Mouse (Mus musculus) midbrain, embryonic 12.5 days (tissue): ENCODE data around the gene Gm11084. TPM values are rescaled to one million over a fixed set of nuclear protein-coding genes. Genes with fewer than 3 reads are reported as not detected.
"Not testable (repeated sequence)": the region's sequence is repeated elsewhere in the genome, so short reads cannot be mapped to it uniquely, and the experiment has no call there.

Experiments used
- ATAC-seq: fragments of 200-750 bp; cut with Nextera tagmentation; 2 replicates; pipeline ENCODE4 v1.8.0; 2017; ENCODE audit warnings: low read depth, moderate TSS enrichment, moderate library complexity; ENCODE audit not compliant: low FRiP score
- H3K27ac ChIP-seq: fragments of 300-500 bp; sonication (generic); replicated peaks from 2 replicates; pipeline ENCODE4 v1.5.1; 2016; ENCODE audit warnings: mild to moderate bottlenecking
- H3K27me3 ChIP-seq: fragments of 300-500 bp; sonication (generic); 2 replicates; pipeline ENCODE4 v1.6.1; 2016; ENCODE audit warnings: mild to moderate bottlenecking
- H3K36me3 ChIP-seq: fragments of 300-500 bp; sonication (generic); 2 replicates; pipeline ENCODE4 v1.6.1; 2016
- H3K4me1 ChIP-seq: fragments of 300-500 bp; sonication (generic); 2 replicates; pipeline ENCODE4 v1.6.1; 2016
- H3K4me2 ChIP-seq: fragments of 300-500 bp; sonication (generic); replicated peaks from 2 replicates; pipeline ENCODE4 v1.6.1; 2016; ENCODE audit warnings: mild to moderate bottlenecking, moderate library complexity
- H3K4me3 ChIP-seq: fragments of 300-500 bp; sonication (generic); 2 replicates; pipeline ENCODE4 v1.5.1; 2016; ENCODE audit warnings: mild to moderate bottlenecking
- H3K9ac ChIP-seq: fragments of 300-500 bp; sonication (generic); replicated peaks from 2 replicates; pipeline ENCODE4 v1.6.1; 2016; ENCODE audit warnings: mild to moderate bottlenecking, moderate library complexity
- H3K9me3 ChIP-seq: fragments of 300-500 bp; sonication (generic); 2 replicates; pipeline ENCODE4 v1.6.1; 2016; ENCODE audit warnings: mild to moderate bottlenecking
- WGBS: fragments of 180-500 bp; shearing (Covaris S2); methylation state at CpG from one replicate; pipeline ENCODE4 v1.1.7; 2016; 5-methylcytosine and 5-hydroxymethylcytosine counted together
- polyA plus RNA-seq: library from polyadenylated mRNA; unstranded; fragments of >200 nt; fragmentation: Nextera tagmentation; extraction: Ambion mirVana; gene quantifications from 2 replicates; pipeline ENCODE4 v1.2.1, GENCODE M21; 2016

Gm11084 gene
- not detected in 2 replicates for polyA plus RNA-seq

DNA sequence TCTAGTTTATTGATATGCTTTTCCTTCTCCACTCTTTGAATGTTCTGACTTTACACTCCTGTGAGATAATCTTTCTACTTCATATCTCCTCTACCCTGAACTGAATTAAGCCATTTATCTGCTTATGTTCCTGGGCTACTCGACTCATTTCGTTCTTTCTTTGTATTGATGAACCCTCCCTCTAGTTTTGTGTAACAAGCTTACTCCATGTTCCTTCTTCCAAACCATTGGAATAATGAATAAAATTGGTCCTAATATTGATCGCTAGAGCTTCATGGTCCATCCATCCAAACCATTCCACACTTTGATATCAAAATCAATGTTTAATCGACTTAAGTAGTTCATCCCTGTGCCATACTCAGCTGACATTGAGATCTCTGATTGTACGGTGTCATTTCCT is at the start of gene Gm11084:
Gm11084 (minus strand) TSS at position 101 of the 400 bp plus-strand sequence.
- no peak for ATAC-seq
- Histone ChIP-seq H3K9ac (no peak within 1 kb of the TSS), H3K9me3 (no peaks in the 10 kb centered on the region), H3K27ac (no peak within 1 kb of the TSS), H3K4me3 (no peak within 1 kb of the TSS), H3K36me3 (no peaks in the 10 kb centered on the region), H3K4me2 (no peak within 1 kb of the TSS), H3K27me3 (no peaks in the 10 kb centered on the region), H3K4me1 (peaks cover 7% of the 10 kb centered on the region; the same call in 1 of the 2 replicates)
- 91% methylated on average over 5 of the region's 5 CpGs for WGBS

DNA sequence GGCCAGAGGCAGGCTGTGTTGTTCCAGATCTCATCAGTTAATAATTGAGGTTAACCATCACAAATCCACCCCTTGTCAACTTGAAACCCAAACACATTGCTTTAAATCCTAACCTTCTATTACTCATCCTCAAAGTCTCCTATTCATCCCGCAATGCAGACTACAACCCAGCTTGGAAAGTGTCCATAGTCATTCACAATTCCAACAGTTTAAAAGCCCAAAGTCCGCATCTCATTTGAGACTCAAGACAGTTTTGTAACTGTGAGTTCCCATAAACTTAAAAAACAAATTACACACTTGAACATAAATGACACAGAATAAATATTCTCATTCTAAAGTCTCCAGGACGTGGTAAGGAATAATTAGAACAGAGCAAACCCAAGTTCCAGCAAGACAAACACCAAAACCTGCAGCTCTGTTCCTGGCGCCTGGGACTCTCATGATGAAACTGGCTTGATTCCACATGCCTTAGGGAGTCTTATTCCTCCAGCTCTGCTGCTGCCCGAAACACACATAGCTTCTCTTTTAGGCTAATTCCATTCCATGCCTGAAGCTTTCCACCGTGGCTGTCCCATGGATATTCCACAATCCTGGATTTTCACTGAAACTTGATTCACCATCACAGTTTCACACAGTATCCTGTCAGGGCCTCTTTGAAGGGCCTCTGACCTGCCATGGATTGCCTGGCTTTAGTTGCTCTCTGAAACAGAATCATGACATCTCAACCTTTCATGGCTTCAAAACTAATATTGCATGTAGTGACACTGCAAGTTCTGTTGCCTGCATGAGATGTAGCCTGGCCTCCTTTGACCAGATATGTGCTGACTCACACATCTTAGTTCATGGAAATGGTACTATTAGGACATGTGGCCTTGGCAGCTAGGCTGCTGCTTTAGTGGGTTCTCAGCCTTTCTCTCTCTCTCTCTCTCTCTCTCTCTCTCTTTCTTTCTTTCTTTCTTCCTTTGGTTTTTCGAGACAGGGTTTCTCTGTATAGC is 44.8 kb upstream of the Gm11084 start:
- Histone ChIP-seq H3K9ac (no peak overlapping the region), H3K27me3 (no peaks in the 10 kb centered on the region), H3K4me2 (no peak overlapping the region), H3K4me3 (no peak overlapping the region), H3K9me3 (no peaks in the 10 kb centered on the region), H3K4me1 (no peaks in the 10 kb centered on the region), H3K36me3 (no peaks in the 10 kb centered on the region), H3K27ac (no peak overlapping the region)
- 88% methylated on average over 7 of the region's 7 CpGs for WGBS
- ATAC-seq = no peak

DNA sequence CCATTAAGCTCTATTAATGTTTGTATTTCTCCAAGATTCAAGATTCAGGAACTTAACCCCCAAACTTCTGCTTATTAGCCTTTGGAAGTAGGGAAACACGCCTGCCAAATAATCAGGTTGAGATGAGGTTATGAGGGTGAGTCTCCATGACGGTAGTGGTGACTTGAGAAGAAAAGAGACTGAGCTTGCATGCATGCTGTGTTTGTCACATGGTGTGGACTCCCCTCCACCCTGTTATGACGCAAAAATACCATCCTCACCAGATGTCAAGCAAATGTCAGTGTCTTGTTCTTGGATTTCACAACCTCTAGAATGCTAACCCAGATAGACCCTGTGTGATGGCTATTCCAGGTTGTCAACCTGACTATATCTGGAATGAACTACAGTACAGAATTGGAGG is 43.3 kb upstream of the Gm11084 start:
- no peak for ATAC-seq
- Histone ChIP-seq H3K9me3 (no peaks in the 10 kb centered on the region), H3K4me2 (no peak overlapping the region), H3K27ac (no peak overlapping the region), H3K27me3 (no peaks in the 10 kb centered on the region), H3K36me3 (no peaks in the 10 kb centered on the region), H3K4me3 (no peak overlapping the region), H3K9ac (no peak overlapping the region), H3K4me1 (no peaks in the 10 kb centered on the region)
- 91% methylated on average over 3 of the region's 3 CpGs for WGBS

DNA sequence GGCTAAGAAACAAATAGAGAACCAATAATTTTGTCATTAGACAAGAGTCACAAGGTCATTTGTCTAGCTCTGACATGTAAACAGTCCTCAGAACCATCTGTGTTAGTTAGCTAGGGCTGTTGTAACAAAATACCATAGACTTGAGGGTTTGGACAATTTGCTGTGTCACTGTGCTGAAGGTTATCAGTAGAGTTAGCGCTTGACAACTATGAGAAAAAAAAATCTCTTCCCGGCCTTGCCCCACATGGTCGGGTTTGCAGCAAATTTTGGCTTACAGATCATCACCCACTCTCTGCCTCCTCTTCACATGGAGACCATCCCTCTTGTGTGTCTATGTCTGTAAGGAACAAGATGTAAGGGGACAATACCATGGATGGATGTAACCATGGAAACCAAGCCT is 41.5 kb upstream of the Gm11084 start:
- Histone ChIP-seq H3K9me3 (no peaks in the 10 kb centered on the region), H3K4me1 (no peaks in the 10 kb centered on the region), H3K4me2 (no peak overlapping the region), H3K36me3 (no peaks in the 10 kb centered on the region), H3K27ac (no peak overlapping the region), H3K9ac (no peak overlapping the region), H3K27me3 (no peaks in the 10 kb centered on the region), H3K4me3 (no peak overlapping the region)
- WGBS = 91% methylated on average over 3 of the region's 3 CpGs
- no peak for ATAC-seq

DNA sequence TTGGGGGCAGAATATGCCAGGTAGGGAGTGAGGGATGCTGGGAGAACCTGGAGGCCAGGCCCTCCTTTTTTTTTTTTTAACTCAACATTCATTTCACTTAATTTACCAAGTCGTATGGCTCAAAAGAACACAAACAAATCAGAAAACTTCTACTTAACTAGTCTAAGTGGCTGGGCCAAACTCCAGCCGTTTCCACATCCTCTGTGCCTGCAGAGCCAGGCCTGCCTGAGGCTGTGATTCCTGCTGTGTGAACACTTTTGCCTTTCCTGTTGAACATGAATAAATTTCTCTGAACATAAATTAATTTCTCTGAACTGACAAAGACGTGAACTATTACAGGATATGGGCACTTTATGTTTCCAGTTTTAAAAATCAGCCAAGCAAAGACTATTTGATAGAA is 40.6 kb upstream of the Gm11084 start:
- Histone ChIP-seq H3K4me2 (no peak overlapping the region), H3K4me1 (no peaks in the 10 kb centered on the region), H3K9me3 (no peaks in the 10 kb centered on the region), H3K27me3 (no peaks in the 10 kb centered on the region), H3K9ac (no peak overlapping the region), H3K36me3 (no peaks in the 10 kb centered on the region), H3K27ac (no peak overlapping the region), H3K4me3 (no peak overlapping the region)
- WGBS = 60% methylated on average over 3 of the region's 3 CpGs
- no peak for ATAC-seq

GRCm38 (mm10) chr2:73023803-73024202 is 37.3 kb upstream of the Gm11084 start:
- 52% methylated on average over 6 of the region's 6 CpGs for WGBS
- H3K27ac ChIP-seq = no peak overlapping the region
- ATAC-seq = no peak
- H3K4me2 ChIP-seq = no peak overlapping the region
- H3K9me3 ChIP-seq = no peaks in the 10 kb centered on the region
- no peaks in the 10 kb centered on the region for H3K4me1 ChIP-seq
- H3K9ac ChIP-seq = no peak overlapping the region
- no peak overlapping the region for H3K4me3 ChIP-seq
- no peaks in the 10 kb centered on the region for H3K36me3 ChIP-seq
- no peaks in the 10 kb centered on the region for H3K27me3 ChIP-seq

DNA sequence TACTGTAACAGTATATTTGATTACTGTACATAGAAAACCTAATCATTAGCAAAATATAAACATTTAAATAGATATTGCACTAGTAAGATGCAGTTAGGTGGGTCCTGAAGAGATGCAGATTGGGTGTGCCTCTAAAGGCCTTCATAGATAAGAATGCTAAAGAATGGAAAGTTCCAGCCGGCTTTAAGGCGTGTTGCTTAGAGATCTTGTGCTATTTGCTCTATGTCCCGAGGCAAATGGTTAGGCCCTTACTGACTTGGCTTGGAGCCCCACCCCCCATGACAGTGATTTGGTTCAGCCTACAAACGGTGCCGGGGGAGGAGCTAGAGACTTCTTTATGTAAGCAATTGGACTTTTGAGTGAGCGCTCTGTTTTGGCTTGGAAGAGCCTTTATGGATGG is 34.5 kb upstream of the Gm11084 start:
- no peak for ATAC-seq
- no peak overlapping the region for H3K4me3 ChIP-seq
- no peaks in the 10 kb centered on the region for H3K9me3 ChIP-seq
- WGBS = 87% methylated on average over 6 of the region's 6 CpGs
- no peaks in the 10 kb centered on the region for H3K36me3 ChIP-seq
- H3K27ac ChIP-seq = no peak overlapping the region
- no peaks in the 10 kb centered on the region for H3K4me1 ChIP-seq
- H3K9ac ChIP-seq = no peak overlapping the region
- H3K27me3 ChIP-seq = no peaks in the 10 kb centered on the region
- no peak overlapping the region for H3K4me2 ChIP-seq

DNA sequence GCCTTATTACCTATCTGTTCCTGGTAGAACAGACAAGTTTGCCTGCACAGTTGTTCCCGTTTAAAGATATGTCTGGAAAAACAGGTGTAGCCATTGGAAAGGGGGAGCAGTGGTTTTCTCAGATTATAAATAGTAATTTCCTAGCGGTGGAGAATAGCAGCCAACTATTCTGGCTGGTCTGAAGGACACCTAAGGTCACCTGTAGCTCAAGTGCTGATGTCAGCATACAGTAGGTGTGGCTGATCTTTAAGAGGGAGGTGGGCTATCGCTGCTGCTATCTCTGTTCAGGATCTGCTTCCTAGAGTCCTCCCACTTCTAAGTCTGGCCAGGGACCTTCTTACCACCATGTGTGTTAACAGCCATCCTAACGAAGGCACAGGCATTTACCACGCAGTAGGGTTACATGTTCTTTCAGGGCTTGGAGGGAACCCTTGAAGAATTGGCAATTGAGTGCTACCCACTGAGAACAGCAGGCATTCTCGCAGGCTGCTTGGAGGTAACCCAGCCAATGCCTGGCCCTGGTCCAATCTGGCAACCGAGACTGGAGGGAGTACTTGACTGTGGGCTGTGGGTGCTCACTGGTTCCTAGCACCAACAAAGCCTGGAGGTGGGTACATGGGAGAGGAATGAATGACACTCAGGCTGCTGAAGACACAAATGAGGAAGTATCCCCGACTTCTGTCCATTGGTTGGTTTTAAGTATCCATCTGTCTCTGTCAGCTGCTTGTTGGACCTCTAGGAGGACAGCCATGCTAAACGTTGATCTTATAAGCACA is 33.0 kb upstream of the Gm11084 start:
- Histone ChIP-seq H3K4me1 (no peaks in the 10 kb centered on the region), H3K9ac (no peak overlapping the region), H3K27me3 (no peaks in the 10 kb centered on the region), H3K9me3 (no peaks in the 10 kb centered on the region), H3K36me3 (no peaks in the 10 kb centered on the region), H3K27ac (no peak overlapping the region), H3K4me2 (no peak overlapping the region), H3K4me3 (no peak overlapping the region)
- no peak for ATAC-seq
- 81% methylated on average over 9 of the region's 9 CpGs for WGBS

DNA sequence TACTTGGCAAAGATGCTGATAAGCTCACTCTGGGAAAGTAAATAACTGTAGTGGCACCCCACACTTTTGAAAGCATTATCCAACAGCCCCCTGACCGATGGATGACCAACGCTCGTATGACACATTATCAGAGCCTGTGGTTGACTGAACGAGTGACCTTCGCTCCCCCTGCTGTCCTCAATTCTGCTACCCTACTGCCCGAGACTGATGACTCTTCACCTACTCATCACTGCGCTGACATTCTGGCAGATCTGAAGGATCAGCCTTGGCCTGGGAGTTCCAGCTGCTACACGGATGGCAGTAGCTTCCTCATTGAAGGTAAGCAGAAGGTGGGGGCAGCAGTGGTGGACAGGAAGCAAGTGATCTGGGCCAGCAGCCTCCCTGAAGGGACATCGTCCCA is 27.5 kb upstream of the Gm11084 start:
- not testable (repeated sequence) for H3K9ac ChIP-seq, H3K27ac ChIP-seq, H3K4me1 ChIP-seq, H3K27me3 ChIP-seq, H3K4me2 ChIP-seq, H3K36me3 ChIP-seq, H3K4me3 ChIP-seq, ATAC-seq
- peaks cover 14% of the 10 kb centered on the region for H3K9me3 ChIP-seq
- 91% methylated on average over 9 of the region's 9 CpGs for whole genome bisulfite sequencing

DNA sequence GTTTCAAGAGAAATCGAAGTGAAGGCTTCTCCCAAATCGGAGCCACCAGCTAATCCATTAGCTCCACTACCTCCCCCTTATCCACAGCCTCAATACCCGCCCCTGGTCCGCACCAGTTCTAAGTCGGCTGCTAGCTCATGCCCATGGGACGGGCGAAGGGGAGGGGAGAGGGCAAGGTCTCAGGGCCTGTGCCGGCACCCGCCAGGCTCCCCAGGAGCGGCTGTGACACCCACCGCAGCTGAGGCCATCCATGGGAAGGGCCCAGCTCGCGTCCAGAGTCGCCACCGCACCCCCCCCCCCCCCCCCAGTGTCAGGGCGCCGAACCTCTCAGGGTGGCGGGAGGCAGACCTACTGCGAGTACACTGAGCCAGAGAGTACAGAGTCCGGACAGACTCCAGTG is 26.1 kb upstream of the Gm11084 start:
- WGBS = 68% methylated on average over 20 of the region's 20 CpGs
- Histone ChIP-seq H3K4me2 (no peak overlapping the region), H3K36me3 (no peaks in the 10 kb centered on the region), H3K9ac (no peak overlapping the region), H3K27ac (no peak overlapping the region), H3K4me3 (no peak overlapping the region), H3K9me3 (peaks cover 14% of the 10 kb centered on the region), H3K27me3 (no peaks in the 10 kb centered on the region), H3K4me1 (no peaks in the 10 kb centered on the region)
- no peak for ATAC-seq

- H3K4me3 ChIP-seq = no peak overlapping the region
- 96% methylated on average over 9 of the region's 9 CpGs for WGBS
- peaks cover 14% of the 10 kb centered on the region for H3K9me3 ChIP-seq
- H3K4me2 ChIP-seq = no peak overlapping the region
- H3K4me1 ChIP-seq = peaks cover 24% of the 10 kb centered on the region
- H3K27me3 ChIP-seq = no peaks in the 10 kb centered on the region
- no peak overlapping the region for H3K27ac ChIP-seq
- no peak for ATAC-seq
- no peak overlapping the region for H3K9ac ChIP-seq
- H3K36me3 ChIP-seq = no peaks in the 10 kb centered on the region
These were observed 21.0 kb upstream of the Gm11084 start for GRCm38 (mm10) chr2:73007472-73007871.
